Mouse (Mus musculus): ENCODE results near the gene Yipf1. TPM values are rescaled to one million over a fixed set of nuclear protein-coding genes. Genes with fewer than 3 reads are reported as not detected.

The Yipf1 gene
- polyA plus RNA-seq, 1 experiment, result 67.6 TPM

DNA sequence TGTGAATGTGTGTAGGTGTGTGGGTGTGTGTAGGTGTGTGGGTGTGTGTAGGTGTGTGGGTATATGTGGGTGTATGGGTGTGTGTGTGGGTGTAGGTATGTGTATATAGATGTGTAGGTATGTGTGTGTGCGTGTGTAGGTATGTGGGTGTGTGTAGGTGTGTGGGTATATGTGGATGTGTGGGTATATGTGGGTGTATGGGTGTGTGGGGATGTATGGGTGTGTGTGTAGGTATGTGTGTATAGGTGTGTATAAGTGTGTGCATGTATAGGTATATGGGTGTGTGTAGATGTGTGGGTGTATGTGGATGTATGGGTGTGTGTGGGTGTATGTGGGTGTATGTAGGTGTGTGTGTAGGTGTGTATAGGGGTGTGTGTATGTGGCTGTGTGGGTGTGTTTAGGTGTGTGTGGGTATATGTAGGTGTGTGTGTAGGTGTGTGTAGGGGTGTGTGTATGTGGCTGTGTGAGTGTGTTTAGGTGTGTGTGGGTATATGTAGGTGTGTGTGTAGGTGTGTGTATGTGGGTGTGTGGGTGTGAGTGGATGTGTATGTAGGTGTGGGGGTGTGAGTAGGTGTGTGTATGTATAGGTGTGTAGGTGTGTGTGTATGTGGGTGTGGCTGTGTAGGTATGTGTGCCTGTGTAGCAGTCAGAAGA, 13.1 kb upstream of the Yipf1 start:
- Histone ChIP-seq H3K27me3 (replicated peaks; ENCODE audit: control insufficient read depth, insufficient read depth, low read length) (no peaks in the 10 kb centered on the region), H3K4me3 (ENCODE audit: insufficient read depth, low read depth, low read length) (no peak overlapping the region), H3K27ac (ENCODE audit: insufficient read depth, low read depth, low read length) (no peak overlapping the region), H3K36me3 (ENCODE audit: control insufficient read depth, insufficient read depth, low read length) (no peaks in the 10 kb centered on the region), H3K4me1 (ENCODE audit: control insufficient read depth, insufficient read depth, low read length) (peaks cover 13% of the 10 kb centered on the region)
- DNase-seq, result no peak
- WGBS, result 94% methylated on average over 1 of the region's 1 CpGs
- TF ChIP-seq CTCF (conservative IDR thresholded peaks at IDR 0.05; ENCODE audit: insufficient read depth, insufficient read length, low read depth, low read length), result no peak
- no peak for TF ChIP-seq POLR2A (IDR thresholded peaks at IDR 0.05; ENCODE audit: low read depth, low read length)

DNA sequence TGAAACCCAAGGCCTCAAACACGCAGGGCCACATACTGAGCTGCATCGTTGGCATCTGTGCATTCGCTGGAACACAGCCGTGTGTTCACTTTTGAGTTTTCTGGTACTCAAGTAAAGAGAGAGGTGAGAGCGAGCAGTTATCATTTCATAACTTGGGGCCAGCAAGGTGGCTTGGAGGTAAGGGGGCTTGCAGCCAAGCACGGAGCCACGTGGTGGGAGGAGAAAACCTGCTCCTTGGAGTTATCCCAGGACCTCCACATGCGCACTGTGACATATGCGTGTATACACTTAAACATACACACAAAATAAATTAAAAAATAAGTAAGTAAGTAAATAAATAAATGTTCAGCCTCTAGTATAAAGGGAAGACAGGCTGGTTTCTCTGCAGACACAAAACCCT, 11.9 kb upstream of the Yipf1 start:
- Histone ChIP-seq H3K27ac (ENCODE audit: insufficient read depth, low read depth, low read length) (no peak overlapping the region; the same call in 1 of the 2 replicates), H3K4me3 (ENCODE audit: insufficient read depth, low read depth, low read length) (no peak overlapping the region), H3K36me3 (ENCODE audit: control insufficient read depth, insufficient read depth, low read length) (no peaks in the 10 kb centered on the region), H3K4me1 (ENCODE audit: control insufficient read depth, insufficient read depth, low read length) (peaks cover 13% of the 10 kb centered on the region), H3K27me3 (replicated peaks; ENCODE audit: control insufficient read depth, insufficient read depth, low read length) (no peaks in the 10 kb centered on the region)
- DNase-seq, result peak; percentile 38
- no peak for TF ChIP-seq POLR2A (IDR thresholded peaks at IDR 0.05; ENCODE audit: low read depth, low read length)
- TF ChIP-seq CTCF (conservative IDR thresholded peaks at IDR 0.05; ENCODE audit: insufficient read depth, insufficient read length, low read depth, low read length), result no peak
- WGBS, result 92% methylated on average over 9 of the region's 9 CpGs

GRCm38 (mm10) chr4:107302832-107303231, 11.3 kb upstream of the Yipf1 start:
- Histone ChIP-seq H3K4me3 (ENCODE audit: insufficient read depth, low read depth, low read length) (no peak overlapping the region), H3K36me3 (ENCODE audit: control insufficient read depth, insufficient read depth, low read length) (no peaks in the 10 kb centered on the region), H3K4me1 (ENCODE audit: control insufficient read depth, insufficient read depth, low read length) (peaks cover 12% of the 10 kb centered on the region), H3K27ac (ENCODE audit: insufficient read depth, low read depth, low read length) (peak overlapping the region; percentile 33; the same call in 1 of the 2 replicates), H3K27me3 (replicated peaks; ENCODE audit: control insufficient read depth, insufficient read depth, low read length) (no peaks in the 10 kb centered on the region)
- no peak for TF ChIP-seq POLR2A (IDR thresholded peaks at IDR 0.05; ENCODE audit: low read depth, low read length)
- DNase-seq, result peak; percentile 84
- WGBS, result 50% methylated on average over 4 of the region's 4 CpGs

DNA sequence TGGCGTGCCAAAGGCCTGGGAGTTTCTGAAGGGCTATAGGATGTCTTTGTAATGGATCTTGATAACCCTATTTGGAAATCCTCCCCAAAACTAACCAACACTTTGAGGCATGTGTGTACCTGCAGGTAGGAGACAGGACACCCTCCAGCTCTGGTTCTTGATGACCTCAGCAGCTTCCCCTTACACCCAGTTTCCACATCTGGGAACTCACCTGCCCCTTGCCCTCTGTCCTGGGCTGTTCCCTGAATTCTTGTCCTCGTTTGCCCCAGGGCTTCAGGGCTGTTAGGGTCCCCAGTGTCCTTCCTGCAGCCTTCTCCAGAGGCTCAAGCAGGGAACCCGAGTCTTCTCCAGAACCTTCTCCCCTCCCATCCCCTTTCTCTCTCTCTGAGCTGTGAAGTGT, 10.6 kb upstream of the Yipf1 start:
- peak; percentile 61 for DNase-seq
- no peaks in the 10 kb centered on the region for H3K36me3 ChIP-seq (ENCODE audit: control insufficient read depth, insufficient read depth, low read length)
- H3K27me3 ChIP-seq (replicated peaks; ENCODE audit: control insufficient read depth, insufficient read depth, low read length), result no peaks in the 10 kb centered on the region
- peaks cover 10% of the 10 kb centered on the region; the same call in 1 of the 2 replicates for H3K4me1 ChIP-seq (ENCODE audit: control insufficient read depth, insufficient read depth, low read length)
- H3K4me3 ChIP-seq (ENCODE audit: insufficient read depth, low read depth, low read length), result no peak overlapping the region
- no peak for TF ChIP-seq POLR2A (IDR thresholded peaks at IDR 0.05; ENCODE audit: low read depth, low read length)
- no peak for TF ChIP-seq CTCF (conservative IDR thresholded peaks at IDR 0.05; ENCODE audit: insufficient read depth, insufficient read length, low read depth, low read length)
- 53% methylated on average over 3 of the region's 3 CpGs for WGBS
- peak overlapping the region; percentile 33; the same call in 1 of the 2 replicates for H3K27ac ChIP-seq (ENCODE audit: insufficient read depth, low read depth, low read length)

- TF ChIP-seq POLR2A (IDR thresholded peaks at IDR 0.05; ENCODE audit: low read depth, low read length) (no peak), CTCF (conservative IDR thresholded peaks at IDR 0.05; ENCODE audit: insufficient read depth, insufficient read length, low read depth, low read length) (no peak)
- Histone ChIP-seq H3K27ac (ENCODE audit: insufficient read depth, low read depth, low read length) (no peak within 1 kb of the TSS), H3K4me1 (ENCODE audit: control insufficient read depth, insufficient read depth, low read length) (peaks cover 7% of the 10 kb centered on the region; the same call in 1 of the 2 replicates), H3K36me3 (ENCODE audit: control insufficient read depth, insufficient read depth, low read length) (no peaks in the 10 kb centered on the region), H3K4me3 (ENCODE audit: insufficient read depth, low read depth, low read length) (peak within 1 kb of the TSS; percentile 49; the same call in 1 of the 2 replicates), H3K27me3 (replicated peaks; ENCODE audit: control insufficient read depth, insufficient read depth, low read length) (no peaks in the 10 kb centered on the region)
- 29% methylated on average over 6 of the region's 6 CpGs for WGBS
- DNase-seq, result peak; percentile 91
Observed at GRCm38 (mm10) chr4:107306966-107307365, 7.2 kb upstream of the Yipf1 start, which contains the start of gene Dio1. Gene Dio1 (minus strand): TSS chr4:107307169.

- Histone ChIP-seq H3K27me3 (replicated peaks; ENCODE audit: control insufficient read depth, insufficient read depth, low read length) (no peaks in the 10 kb centered on the region), H3K4me3 (ENCODE audit: insufficient read depth, low read depth, low read length) (peak overlapping the region; percentile 96), H3K36me3 (ENCODE audit: control insufficient read depth, insufficient read depth, low read length) (no peaks in the 10 kb centered on the region), H3K4me1 (ENCODE audit: control insufficient read depth, insufficient read depth, low read length) (no peaks in the 10 kb centered on the region; the same call in 1 of the 2 replicates), H3K27ac (ENCODE audit: insufficient read depth, low read depth, low read length) (peak overlapping the region; percentile 21; the same call in 1 of the 2 replicates)
- WGBS, result 6% methylated on average over 7 of the region's 7 CpGs
- TF ChIP-seq CTCF (conservative IDR thresholded peaks at IDR 0.05; ENCODE audit: insufficient read depth, insufficient read length, low read depth, low read length) (no peak), POLR2A (IDR thresholded peaks at IDR 0.05; ENCODE audit: low read depth, low read length) (no peak)
- no peak for DNase-seq
Observed at GRCm38 (mm10) chr4:107314479-107314805, 279 bp downstream of the Yipf1 start.

DNA sequence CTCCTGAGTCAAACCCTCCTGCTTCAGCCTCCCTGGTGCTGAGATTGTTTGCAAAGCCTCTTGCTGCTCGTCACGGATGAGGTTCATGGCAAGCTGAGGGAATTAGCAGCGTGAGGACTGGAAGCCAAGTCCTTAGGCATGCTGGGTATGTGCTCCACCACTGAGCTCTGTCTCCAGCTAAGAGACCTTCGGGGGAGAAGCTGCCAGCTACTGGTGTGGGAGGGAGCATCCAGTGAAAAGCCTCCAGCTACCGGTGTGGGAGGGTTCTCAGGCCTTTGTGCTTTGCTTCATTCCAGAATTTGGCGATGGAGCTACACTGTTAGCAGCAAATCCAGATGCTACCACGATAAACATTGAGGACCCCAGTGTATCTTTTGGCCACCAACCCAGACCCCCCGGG, 4.5 kb downstream of the Yipf1 start:
- no peak overlapping the region for H3K27ac ChIP-seq (ENCODE audit: insufficient read depth, low read depth, low read length)
- WGBS, result 65% methylated on average over 8 of the region's 8 CpGs
- DNase-seq, result no peak
- H3K4me3 ChIP-seq (ENCODE audit: insufficient read depth, low read depth, low read length), result no peak overlapping the region
- H3K4me1 ChIP-seq (ENCODE audit: control insufficient read depth, insufficient read depth, low read length), result no peaks in the 10 kb centered on the region; the same call in 1 of the 2 replicates
- TF ChIP-seq POLR2A (IDR thresholded peaks at IDR 0.05; ENCODE audit: low read depth, low read length), result no peak
- TF ChIP-seq CTCF (conservative IDR thresholded peaks at IDR 0.05; ENCODE audit: insufficient read depth, insufficient read length, low read depth, low read length), result no peak
- H3K27me3 ChIP-seq (replicated peaks; ENCODE audit: control insufficient read depth, insufficient read depth, low read length), result no peaks in the 10 kb centered on the region
- H3K36me3 ChIP-seq (ENCODE audit: control insufficient read depth, insufficient read depth, low read length), result no peaks in the 10 kb centered on the region; the same call in 1 of the 2 replicates

All from kidney, adult 2 months (tissue).